Mouse (Mus musculus): ENCODE results near the gene Ren1. TPM values are rescaled to one million over a fixed set of nuclear protein-coding genes. Genes with fewer than 3 reads are reported as not detected.

Ren1 gene
- total and polyA plus RNA-seq, 2 experiments from 2014 or later, result 0.07 TPM; not detected in 1

DNA sequence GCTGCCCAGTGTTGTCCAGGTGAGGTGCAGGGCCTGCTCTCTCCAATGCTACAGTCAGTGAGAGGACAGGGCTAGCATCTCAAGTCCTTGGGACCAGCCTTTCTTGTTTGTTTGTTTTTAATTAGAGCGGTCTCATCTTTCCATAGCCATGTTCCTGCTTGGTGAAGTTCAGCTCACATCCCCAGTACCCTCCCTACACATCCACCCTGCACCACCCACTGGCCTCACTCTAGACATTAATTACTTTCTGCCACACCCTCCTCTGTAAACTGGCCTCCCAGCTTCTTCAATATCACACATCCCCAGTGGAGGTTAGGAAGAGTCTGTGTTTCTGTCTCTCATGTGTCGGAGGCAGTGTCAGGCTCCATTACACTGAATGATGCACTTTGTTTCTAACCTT is 6.0 kb upstream of the Ren1 start:
- ATAC-seq (ENCODE audit: insufficient read depth, low read depth) (no peak), DNase-seq (ENCODE audit: low spot score) (no peak)
- TF ChIP-seq CTCF (IDR thresholded peaks at IDR 0.05; ENCODE audit: low read depth) (no peak), EP300 (IDR thresholded peaks at IDR 0.05; ENCODE audit: low read depth) (no peak)
- no peaks in the 10 kb centered on the region for H3K27me3 ChIP-seq (ENCODE audit: control insufficient read depth, insufficient read depth, low read length)
- no peak overlapping the region for H3K4me2 ChIP-seq (ENCODE audit: low read depth, low read length)
- no peaks in the 10 kb centered on the region for H3K9me3 ChIP-seq (replicated peaks; ENCODE audit: control insufficient read depth, low read length)
- no peaks in the 10 kb centered on the region for H3K36me3 ChIP-seq (replicated peaks; ENCODE audit: control insufficient read depth, insufficient read depth, low read length)
- no peak overlapping the region for H3K9ac ChIP-seq (replicated peaks; ENCODE audit: low read depth, low read length)
- WGBS, result 92% methylated on average over 2 of the region's 2 CpGs
- no peaks in the 10 kb centered on the region for H3K4me1 ChIP-seq (ENCODE audit: control insufficient read depth, insufficient read depth)
- no peak overlapping the region for H3K4me3 ChIP-seq (ENCODE audit: low read depth, low read length)
- no peak overlapping the region for H3K27ac ChIP-seq (ENCODE audit: low read depth)

DNA sequence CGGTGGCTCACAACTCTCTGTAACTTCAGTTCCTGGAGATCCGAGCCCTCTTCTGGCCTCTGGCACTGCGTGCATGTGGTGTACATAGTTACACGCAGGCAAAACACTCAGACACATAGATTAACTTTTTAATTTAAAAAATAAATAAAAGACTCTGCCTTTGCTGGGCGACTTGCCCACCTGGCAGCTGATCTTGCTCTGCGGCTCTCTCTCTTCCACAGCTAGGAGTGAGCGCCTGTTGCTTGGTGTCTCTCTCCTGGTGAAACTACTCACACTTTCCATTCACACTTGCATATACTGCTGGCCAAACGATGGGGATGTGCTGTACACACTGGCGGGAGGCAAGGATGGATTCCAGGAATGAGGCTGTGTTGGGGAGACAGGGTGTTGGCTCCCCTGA is 3.8 kb upstream of the Ren1 start:
- no peak for TF ChIP-seq EP300 (IDR thresholded peaks at IDR 0.05; ENCODE audit: low read depth)
- TF ChIP-seq CTCF (IDR thresholded peaks at IDR 0.05; ENCODE audit: low read depth), result no peak
- Histone ChIP-seq H3K36me3 (replicated peaks; ENCODE audit: control insufficient read depth, insufficient read depth, low read length) (no peaks in the 10 kb centered on the region), H3K27me3 (ENCODE audit: control insufficient read depth, insufficient read depth, low read length) (no peaks in the 10 kb centered on the region), H3K9me3 (replicated peaks; ENCODE audit: control insufficient read depth, low read length) (no peaks in the 10 kb centered on the region), H3K27ac (ENCODE audit: low read depth) (no peak overlapping the region), H3K4me3 (ENCODE audit: low read depth, low read length) (no peak overlapping the region), H3K4me2 (ENCODE audit: low read depth, low read length) (no peak overlapping the region), H3K9ac (replicated peaks; ENCODE audit: low read depth, low read length) (no peak overlapping the region), H3K4me1 (ENCODE audit: control insufficient read depth, insufficient read depth) (no peaks in the 10 kb centered on the region)
- WGBS, result 78% methylated on average over 9 of the region's 9 CpGs
- DNase-seq (ENCODE audit: low spot score) (no peak), ATAC-seq (ENCODE audit: insufficient read depth, low read depth) (no peak)

DNA sequence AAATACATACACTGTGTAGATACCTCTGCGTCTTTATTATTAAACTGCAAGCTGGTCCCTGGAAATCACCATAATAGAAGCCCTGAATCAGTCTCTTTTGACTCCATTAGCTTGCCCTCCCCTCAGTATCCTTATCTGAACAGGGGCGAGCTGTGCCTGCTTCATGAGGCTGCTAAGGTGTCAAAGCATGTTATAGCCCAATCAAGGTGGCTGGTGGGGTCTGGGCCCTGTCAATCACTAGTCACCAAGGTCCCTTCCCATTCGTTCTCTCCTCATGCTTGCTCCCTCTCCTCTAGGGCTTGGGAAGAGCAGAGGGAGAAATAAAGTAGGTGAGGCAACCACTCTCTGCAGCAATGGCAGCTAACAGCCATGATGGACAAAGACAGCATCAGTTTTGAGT is 3.1 kb upstream of the Ren1 start:
- Histone ChIP-seq H3K27me3 (ENCODE audit: control insufficient read depth, insufficient read depth, low read length) (no peaks in the 10 kb centered on the region), H3K4me2 (ENCODE audit: low read depth, low read length) (no peak overlapping the region), H3K4me1 (ENCODE audit: control insufficient read depth, insufficient read depth) (no peaks in the 10 kb centered on the region), H3K9me3 (replicated peaks; ENCODE audit: control insufficient read depth, low read length) (no peaks in the 10 kb centered on the region), H3K4me3 (ENCODE audit: low read depth, low read length) (no peak overlapping the region), H3K27ac (ENCODE audit: low read depth) (no peak overlapping the region), H3K36me3 (replicated peaks; ENCODE audit: control insufficient read depth, insufficient read depth, low read length) (no peaks in the 10 kb centered on the region), H3K9ac (replicated peaks; ENCODE audit: low read depth, low read length) (no peak overlapping the region)
- DNase-seq (ENCODE audit: low spot score) (no peak), ATAC-seq (ENCODE audit: insufficient read depth, low read depth) (no peak)
- WGBS, result 59% methylated on average over 3 of the region's 3 CpGs
- TF ChIP-seq EP300 (IDR thresholded peaks at IDR 0.05; ENCODE audit: low read depth) (no peak), CTCF (IDR thresholded peaks at IDR 0.05; ENCODE audit: low read depth) (no peak)

DNA sequence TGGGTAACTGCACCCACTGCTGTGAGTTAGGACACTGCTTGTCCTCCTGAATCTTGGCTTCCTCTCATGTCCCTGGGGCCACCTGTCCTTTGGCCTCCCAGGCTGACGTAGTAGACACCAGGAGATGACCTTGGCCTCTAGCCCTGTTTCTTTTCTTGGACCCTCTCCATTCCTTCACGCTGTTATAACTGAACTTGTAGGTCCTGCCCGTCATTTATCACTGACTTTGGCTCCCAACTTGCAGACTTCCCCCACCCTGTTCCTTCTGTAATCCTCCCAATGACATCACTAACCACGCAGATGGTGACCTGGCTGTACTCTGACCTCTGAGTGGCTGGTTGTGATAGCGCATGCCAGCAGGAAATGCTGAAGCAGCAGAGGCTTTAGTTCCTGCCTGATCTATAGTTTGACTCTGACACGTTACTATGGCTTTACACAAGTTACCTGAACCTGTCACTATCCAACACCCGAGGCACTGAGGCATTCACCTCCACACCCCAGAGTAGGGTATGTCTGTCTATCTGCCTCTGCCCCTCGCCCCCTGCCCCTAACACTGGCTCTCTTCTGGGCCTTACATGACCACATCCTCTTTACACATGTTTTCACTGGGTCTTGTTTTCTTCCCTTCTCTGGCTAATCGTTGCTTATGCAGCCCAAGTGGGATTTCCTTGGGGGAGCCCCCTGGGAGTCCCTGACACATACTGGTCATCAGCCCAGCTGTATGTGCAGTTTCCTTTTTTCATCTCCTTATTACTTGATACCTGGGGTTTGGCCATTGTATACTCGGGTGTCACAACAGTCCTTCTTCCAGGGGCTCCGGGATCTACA is 2.4 kb upstream of the Ren1 start:
- DNase-seq (ENCODE audit: low spot score) (peak; percentile 36), ATAC-seq (ENCODE audit: insufficient read depth, low read depth) (peak; percentile 62)
- Histone ChIP-seq H3K4me3 (ENCODE audit: low read depth, low read length) (no peak overlapping the region), H3K36me3 (replicated peaks; ENCODE audit: control insufficient read depth, insufficient read depth, low read length) (no peaks in the 10 kb centered on the region), H3K9me3 (replicated peaks; ENCODE audit: control insufficient read depth, low read length) (no peaks in the 10 kb centered on the region), H3K9ac (replicated peaks; ENCODE audit: low read depth, low read length) (no peak overlapping the region), H3K4me2 (ENCODE audit: low read depth, low read length) (no peak overlapping the region), H3K27me3 (ENCODE audit: control insufficient read depth, insufficient read depth, low read length) (0 out of 2 replicates have a peak, but pooled peaks cover 2% of the 10 kb centered on the region), H3K27ac (ENCODE audit: low read depth) (no peak overlapping the region), H3K4me1 (ENCODE audit: control insufficient read depth, insufficient read depth) (no peaks in the 10 kb centered on the region)
- TF ChIP-seq EP300 (IDR thresholded peaks at IDR 0.05; ENCODE audit: low read depth) (no peak), CTCF (IDR thresholded peaks at IDR 0.05; ENCODE audit: low read depth) (no peak)
- 49% methylated on average over 11 of the region's 11 CpGs for WGBS

DNA sequence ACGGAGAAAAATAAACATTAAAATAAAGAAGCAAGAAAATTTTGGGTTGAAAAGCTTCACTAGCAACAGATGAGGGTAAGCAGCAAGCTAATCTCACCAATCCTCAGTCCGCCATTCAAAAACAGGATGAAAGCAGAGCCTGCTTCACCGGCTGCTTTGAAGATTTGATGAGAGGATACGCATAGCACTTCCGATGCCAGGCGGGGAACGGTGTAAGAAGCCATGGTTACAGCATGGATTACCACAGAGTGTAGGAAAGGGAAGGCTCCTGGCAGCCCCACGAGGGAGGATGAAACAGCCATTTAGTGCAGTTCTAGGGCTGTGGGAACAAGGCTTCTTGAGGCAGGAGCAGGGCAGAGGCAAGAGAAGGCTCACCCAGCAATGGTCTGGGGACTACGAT is 1.5 kb downstream of the Ren1 start:
- Histone ChIP-seq H3K4me2 (ENCODE audit: low read depth, low read length) (no peak overlapping the region), H3K9me3 (replicated peaks; ENCODE audit: control insufficient read depth, low read length) (no peaks in the 10 kb centered on the region), H3K4me3 (ENCODE audit: low read depth, low read length) (no peak overlapping the region), H3K27ac (ENCODE audit: low read depth) (no peak overlapping the region), H3K27me3 (ENCODE audit: control insufficient read depth, insufficient read depth, low read length) (peaks cover 18% of the 10 kb centered on the region; the same call in 1 of the 2 replicates), H3K9ac (replicated peaks; ENCODE audit: low read depth, low read length) (no peak overlapping the region), H3K4me1 (ENCODE audit: control insufficient read depth, insufficient read depth) (no peaks in the 10 kb centered on the region), H3K36me3 (replicated peaks; ENCODE audit: control insufficient read depth, insufficient read depth, low read length) (no peaks in the 10 kb centered on the region)
- ATAC-seq (ENCODE audit: insufficient read depth, low read depth) (no peak), DNase-seq (ENCODE audit: low spot score) (no peak)
- 45% methylated on average over 9 of the region's 9 CpGs for WGBS
- no peak for TF ChIP-seq CTCF (IDR thresholded peaks at IDR 0.05; ENCODE audit: low read depth)
- TF ChIP-seq EP300 (IDR thresholded peaks at IDR 0.05; ENCODE audit: low read depth), result no peak

Data from heart, postnatal 0 days (tissue).